Mouse (Mus musculus) bone marrow, adult 2 months (tissue): ENCODE measurements around the gene Chd4. TPM values are rescaled to one million over a fixed set of nuclear protein-coding genes. Genes with fewer than 3 reads are reported as not detected.

Experiments used
- H3K27ac ChIP-seq: fragments of 200-500 bp; 2 replicates; pipeline ENCODE4 v1.5.1; 2012; ENCODE audit warnings: low read depth, mild to moderate bottlenecking, control low read depth, inconsistent platforms, low read length; ENCODE audit not compliant: control insufficient read depth, poor library complexity, insufficient read depth
- H3K4me1 ChIP-seq: fragments of 200-500 bp; 2 replicates; pipeline ENCODE4 v1.6.1; 2011; ENCODE audit warnings: low read length; ENCODE audit not compliant: control insufficient read depth, insufficient read depth
- H3K4me3 ChIP-seq: fragments of 200-500 bp; replicated peaks from 2 replicates; pipeline ENCODE3; 2011; ENCODE audit warnings: mild to moderate bottlenecking, low read depth, low read length, control low read depth; ENCODE audit not compliant: control insufficient read depth
- CTCF ChIP-seq: fragments of 200-500 bp; IDR thresholded peaks from 2 replicates; pipeline ENCODE4 v1.5.1; 2011; ENCODE audit warnings: low read length, control low read depth; ENCODE audit not compliant: control insufficient read depth, insufficient read depth
- POLR2A ChIP-seq: fragments of 200-500 bp; IDR thresholded peaks from 2 replicates; pipeline ENCODE4 v1.6.1; 2011; ENCODE audit warnings: low read depth, mild to moderate bottlenecking, control low read depth, low read length, borderline replicate concordance; ENCODE audit not compliant: control insufficient read depth
- WGBS: fragments of 180-500 bp; shearing (Covaris S2); methylation state at CpG from one replicate; pipeline ENCODE4 v1.1.7; 2018; 5-methylcytosine and 5-hydroxymethylcytosine counted together
- polyA plus RNA-seq: library from polyadenylated mRNA; stranded (reverse); fragments of >200 nt; gene quantifications from 2 replicates; pipeline ENCODE4 v1.2.4, GENCODE M21; 2011; ENCODE audit warnings: low replicate concordance; ENCODE audit not compliant: missing spikeins, insufficient read depth, insufficient read length

Gene Chd4
- polyA plus RNA-seq, 1 experiment: 106 TPM

DNA sequence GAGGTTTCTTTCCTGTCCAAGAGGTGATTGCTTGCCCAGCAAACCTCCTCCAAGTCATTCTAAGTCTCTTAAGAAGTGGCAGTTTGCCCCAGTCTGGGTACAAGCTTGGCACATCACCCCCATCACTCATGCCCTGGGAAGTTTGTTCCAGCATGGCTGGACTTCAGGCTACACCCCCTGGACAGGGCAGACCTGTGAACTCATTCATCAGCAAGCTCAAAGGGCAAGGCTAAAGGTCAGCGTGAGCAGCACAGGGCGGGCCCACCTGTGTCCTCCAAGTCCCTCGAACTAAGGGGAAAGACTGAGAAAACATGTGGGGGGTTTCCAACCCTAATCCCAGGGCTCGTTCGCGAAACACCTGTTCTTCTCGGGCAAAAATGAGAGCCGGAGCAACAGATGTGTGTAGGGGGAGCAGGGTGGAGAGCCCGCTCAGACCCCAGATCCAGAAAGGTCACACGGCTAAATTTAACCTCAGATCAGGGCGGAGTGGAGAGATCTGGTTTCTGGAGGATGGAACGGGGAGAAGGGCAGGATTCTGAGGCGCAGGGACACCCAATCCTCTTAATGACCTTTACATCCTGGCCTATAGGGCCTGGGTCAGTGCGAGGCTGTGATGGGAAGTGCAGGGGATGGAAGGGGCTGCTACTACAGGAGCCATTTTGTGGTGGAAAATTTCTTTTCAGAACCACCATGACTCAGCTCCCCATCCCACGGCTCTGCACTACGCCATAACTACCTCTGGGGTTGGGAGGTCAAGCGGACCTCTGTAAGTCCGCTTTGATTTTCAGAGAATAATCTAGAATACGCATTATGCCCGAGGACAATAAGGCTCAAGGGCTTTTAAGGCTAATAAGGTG, 68.2 kb downstream of the Chd4 start:
- WGBS: 10% methylated on average over 20 of the region's 20 CpGs
- H3K4me1 ChIP-seq: peaks cover 5% of the 10 kb centered on the region
- TF ChIP-seq CTCF: no peak
- TF ChIP-seq POLR2A: no peak
- H3K4me3 ChIP-seq: peak overlapping the region; percentile 96
- H3K27ac ChIP-seq: peak overlapping the region; percentile 92

- Histone ChIP-seq H3K27ac (peak overlapping the region; percentile 92), H3K4me1 (peaks cover 5% of the 10 kb centered on the region), H3K4me3 (peak overlapping the region; percentile 96)
- WGBS: 0% methylated on average over 39 of the region's 39 CpGs
- TF ChIP-seq CTCF (no peak), POLR2A (peak; percentile 20; the same call in 1 of the 2 replicates)
These were observed 69.0 kb downstream of the Chd4 start for GRCm38 (mm10) chr6:125164672-125165327.

GRCm38 (mm10) chr6:125165328-125165891, 69.6 kb downstream of the Chd4 start:
- Histone ChIP-seq H3K4me3 (peak overlapping the region; percentile 96), H3K27ac (peak overlapping the region; percentile 92), H3K4me1 (peaks cover 5% of the 10 kb centered on the region)
- WGBS: under 1% methylated on average over 36 of the region's 36 CpGs
- TF ChIP-seq POLR2A: peak; percentile 98
- no peak for TF ChIP-seq CTCF

DNA sequence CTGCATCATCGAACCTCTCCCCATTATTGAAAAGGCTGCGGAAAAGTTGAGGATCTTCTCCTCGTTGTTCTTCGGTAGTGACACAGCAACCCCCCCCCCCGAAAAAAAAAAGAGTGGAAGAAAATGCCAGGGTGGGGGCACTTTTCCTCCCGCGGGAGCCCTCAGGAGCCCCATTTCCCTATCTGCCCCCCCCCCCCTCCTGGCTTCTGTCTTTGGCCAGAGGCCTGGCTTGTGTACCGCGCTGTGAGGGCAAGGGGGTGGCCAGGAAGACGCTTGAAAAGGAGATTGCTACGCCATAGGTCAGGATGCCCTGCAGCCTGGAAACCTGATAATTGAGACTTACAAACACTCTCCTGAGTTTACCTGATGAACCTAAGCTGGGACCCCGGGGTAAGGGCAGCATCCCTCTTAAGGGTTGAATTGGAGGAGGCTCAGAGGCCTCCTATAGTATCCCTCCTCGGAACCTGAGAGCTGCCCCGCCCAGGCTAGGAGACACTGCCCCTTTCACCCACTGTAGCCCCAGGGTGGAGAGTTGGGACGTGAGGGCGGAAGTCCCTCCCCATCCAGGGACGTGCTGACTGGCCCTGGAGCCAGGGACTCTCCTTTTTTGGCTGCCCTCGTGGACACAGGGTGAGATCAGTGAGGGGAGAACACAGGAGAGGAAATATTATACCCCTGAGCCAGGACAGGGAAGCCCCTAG, 70.4 kb downstream of the Chd4 start, which contains the start of gene Gapdh:
Gene Gapdh, minus strand, starts transcription at position 417 of the 701 bp plus-strand sequence.
- under 1% methylated on average over 18 of the region's 18 CpGs for WGBS
- peak within 1 kb of the TSS; percentile 92 for H3K27ac ChIP-seq
- TF ChIP-seq POLR2A: no peak; the same call in 1 of the 2 replicates
- no peak for TF ChIP-seq CTCF
- H3K4me1 ChIP-seq: peaks cover 2% of the 10 kb centered on the region; the same call in 1 of the 2 replicates
- peak within 1 kb of the TSS; percentile 96 for H3K4me3 ChIP-seq

- Histone ChIP-seq H3K4me3 (no peak overlapping the region), H3K27ac (peak overlapping the region; percentile 49), H3K4me1 (peaks cover 2% of the 10 kb centered on the region; the same call in 1 of the 2 replicates)
- TF ChIP-seq POLR2A (no peak), CTCF (no peak)
- 33% methylated on average over 10 of the region's 10 CpGs for WGBS
These were observed 71.3 kb downstream of the Chd4 start for GRCm38 (mm10) chr6:125166861-125167650.

- WGBS: 94% methylated on average over 14 of the region's 14 CpGs
- H3K4me1 ChIP-seq: peaks cover 2% of the 10 kb centered on the region; the same call in 1 of the 2 replicates
- TF ChIP-seq CTCF: no peak
- no peak for TF ChIP-seq POLR2A
- no peak overlapping the region for H3K4me3 ChIP-seq
- no peak overlapping the region for H3K27ac ChIP-seq
These were observed 72.3 kb downstream of the Chd4 start for GRCm38 (mm10) chr6:125168086-125168485.

DNA sequence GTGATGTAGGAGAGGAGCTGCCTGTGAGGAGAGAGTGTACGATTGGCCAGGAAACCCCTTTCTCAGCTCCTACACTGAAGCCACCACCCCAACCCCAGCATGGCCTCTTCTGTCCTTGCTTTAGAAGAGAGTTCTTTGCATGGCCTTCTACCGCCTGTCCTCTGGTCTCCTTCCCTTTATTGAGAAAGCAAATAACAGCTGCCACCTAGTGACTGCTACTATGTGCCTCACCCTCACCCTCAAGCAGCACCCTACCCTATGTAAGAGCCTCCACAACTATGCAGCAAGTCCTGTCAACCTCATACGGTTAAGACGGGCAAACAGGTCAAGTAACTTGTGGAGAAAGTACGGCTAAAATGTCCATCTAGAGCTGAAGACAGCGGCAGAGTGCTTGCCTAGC, 74.4 kb downstream of the Chd4 start:
- H3K27ac ChIP-seq: no peak overlapping the region
- 89% methylated on average over 6 of the region's 6 CpGs for WGBS
- TF ChIP-seq POLR2A (no peak), CTCF (no peak)
- no peak overlapping the region for H3K4me3 ChIP-seq
- peaks cover 2% of the 10 kb centered on the region; the same call in 1 of the 2 replicates for H3K4me1 ChIP-seq
